Mouse (Mus musculus) ovary, postnatal 14 days (tissue): ENCODE data around the gene Gm21708.
"Not testable (repeated sequence)": the region's sequence is repeated elsewhere in the genome, so short reads cannot be mapped to it uniquely, and the experiment has no call there.

Source experiments
- DNase-seq: peaks from one replicate; pipeline ENCODE4 v3.0.0; 2022; ENCODE audit warnings: low spot score

Gm21708 gene

DNA sequence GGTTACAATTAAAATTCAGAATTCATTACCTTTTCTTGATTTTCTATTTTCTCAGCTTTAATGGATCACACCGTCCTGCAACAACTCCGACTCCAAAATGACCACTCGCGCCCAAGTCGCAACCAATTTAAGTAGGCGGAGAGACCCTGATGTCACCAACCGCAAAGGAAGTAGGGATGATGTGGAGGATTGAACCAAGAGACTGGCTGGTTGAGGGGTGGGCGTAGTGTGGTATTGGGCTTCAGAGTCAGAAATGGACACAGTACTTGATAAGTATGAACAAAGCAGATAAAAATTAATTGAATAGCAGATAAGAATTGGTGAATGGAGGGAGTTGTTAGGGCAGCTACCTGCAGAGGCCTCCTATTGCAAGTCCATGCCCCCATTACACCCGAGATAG, at the start of gene Gm21708, which contains the start of gene Gm21704:
Gene Gm21708, minus strand, starts transcription at position 101 of the 400 bp plus-strand sequence.
Gene Gm21704, minus strand, starts transcription at position 101 of the 400 bp plus-strand sequence.
- not testable (repeated sequence) for DNase-seq
